Mouse (Mus musculus) right cerebral cortex, postnatal 4 days (tissue): Measurements from ENCODE around the gene Fpr-rs6.

ENCODE experiments used
- DNase-seq: peaks from one replicate; pipeline ENCODE4 v3.0.0-alpha.2; 2022

The Fpr-rs6 gene

DNA sequence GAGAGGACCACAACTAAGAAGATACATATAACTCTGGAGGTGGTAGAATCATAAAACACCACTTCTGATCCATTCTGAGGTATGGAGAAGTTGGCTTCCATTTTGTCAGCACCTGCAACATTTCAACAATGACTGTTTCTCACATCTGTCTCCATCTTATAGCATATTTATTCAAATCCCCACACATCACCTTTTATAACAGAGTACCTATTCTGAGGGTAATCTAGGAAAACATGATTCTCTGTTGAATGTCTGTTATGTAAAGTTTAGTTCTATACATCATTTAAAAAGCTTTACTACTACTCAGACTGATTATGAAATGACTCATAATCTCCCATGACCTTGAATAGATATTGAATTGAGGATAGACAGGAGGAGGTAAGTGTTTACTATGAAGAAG, at the start of gene Fpr-rs6:
Gene Fpr-rs6 (minus strand): TSS at position 101 of the 400 bp plus-strand sequence.
- DNase-seq = no peak
